Mouse (Mus musculus) heart, adult 10 weeks (tissue): ENCODE results near the gene 4930449I24Rik. TPM values are rescaled to one million over a fixed set of nuclear protein-coding genes. Genes with fewer than 3 reads are reported as not detected.

Source experiments
- polyA plus RNA-seq: library from polyadenylated mRNA; stranded (reverse); fragments of 350-450 nt; fragmentation: Illumina TruSeq; extraction: RNeasy Lipid Tissue Mini Kit (QIAGEN cat#74804); gene quantifications from one replicate; pipeline ENCODE4 v1.2.3, GENCODE M21; 2014; ENCODE audit warnings: low read depth, low replicate concordance

Gene 4930449I24Rik
- not detected for polyA plus RNA-seq

GRCm38 (mm10) chr5:146502099-146502498, at the start of gene 4930449I24Rik:
4930449I24Rik (plus strand) TSS chr5:146502399.

DNA sequence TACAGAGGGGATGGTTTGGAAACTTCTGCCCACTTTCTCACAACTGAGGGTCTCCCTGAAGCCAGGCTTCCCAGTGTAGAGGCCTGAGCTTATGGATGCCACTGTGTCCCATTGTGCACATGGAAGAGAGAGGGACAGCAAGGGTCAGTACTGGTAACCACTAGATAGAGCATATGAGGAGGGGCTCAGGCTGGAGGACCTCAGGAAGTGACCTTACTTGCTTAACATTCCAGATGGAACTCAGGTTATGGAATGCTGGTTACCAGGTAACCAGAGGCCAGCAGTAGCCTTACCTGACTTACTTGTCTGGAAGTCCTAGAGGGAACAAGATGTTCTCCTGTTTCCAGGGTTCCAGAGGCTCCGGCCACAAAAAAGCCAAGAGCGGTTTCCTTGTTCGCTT, 20.5 kb upstream of the 4930449I24Rik start, which contains the start of gene Gm6408:
Gene Gm6408, plus strand, starts transcription at position 301 of the 400 bp plus-strand sequence.

GRCm38 (mm10) chr5:146491063-146491462, 11.1 kb upstream of the 4930449I24Rik start, which contains the start of gene Gm6370:
Gm6370 (plus strand) TSS chr5:146491363.

GRCm38 (mm10) chr5:146513823-146514222, 11.6 kb downstream of the 4930449I24Rik start, which contains the start of gene Gm3402:
Gm3402 (plus strand) TSS chr5:146514123.

DNA sequence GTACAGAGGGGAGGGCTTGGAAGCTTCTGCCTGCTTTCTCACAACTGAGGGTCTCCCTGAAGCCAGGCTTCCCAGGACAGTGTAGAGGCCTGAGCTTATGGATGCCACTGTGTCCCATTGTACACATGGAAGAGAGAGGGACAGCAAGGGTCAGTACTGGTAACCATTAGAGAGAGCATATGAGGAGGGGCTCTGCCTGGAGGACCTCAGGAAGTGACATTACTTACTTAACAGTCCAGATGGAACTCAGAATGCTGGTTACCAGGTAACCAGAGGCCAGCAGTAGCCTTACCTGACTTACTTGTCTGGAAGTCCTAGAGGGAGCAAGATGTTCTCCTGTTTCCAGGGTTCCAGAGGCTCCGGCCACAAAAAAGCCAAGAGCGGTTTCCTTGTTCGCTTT, 23.3 kb downstream of the 4930449I24Rik start, which contains the start of gene Gm3404:
Gene Gm3404, plus strand, starts transcription at position 301 of the 400 bp plus-strand sequence.

DNA sequence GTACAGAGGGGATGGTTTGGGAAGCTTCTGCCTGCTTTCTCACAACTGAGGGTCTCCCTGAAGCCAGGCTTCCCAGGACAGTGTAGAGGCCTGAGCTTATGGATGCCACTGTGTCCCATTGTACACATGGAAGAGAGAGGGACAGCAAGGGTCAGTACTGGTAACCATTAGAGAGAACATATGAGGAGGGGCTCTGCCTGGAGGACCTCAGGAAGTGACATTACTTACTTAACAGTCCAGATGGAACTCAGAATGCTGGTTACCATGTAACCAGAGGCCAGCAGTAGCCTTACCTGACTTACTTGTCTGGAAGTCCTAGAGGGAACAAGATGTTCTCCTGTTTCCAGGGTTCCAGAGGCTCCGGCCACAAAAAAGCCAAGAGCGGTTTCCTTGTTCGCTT, 35.1 kb downstream of the 4930449I24Rik start, which contains the start of gene Gm3409:
Gene Gm3409, plus strand, starts transcription at position 301 of the 400 bp plus-strand sequence.

Other genes with a start within 250 kb of the 4930449I24Rik start
- 0.52 TPM for gene Wasf3, start 117.4 kb upstream of the 4930449I24Rik start, polyA plus RNA-seq
- gene Gm6408, start 20.4 kb upstream of the 4930449I24Rik start, polyA plus RNA-seq, result not detected
- not detected for gene Gm6370, start 11.0 kb upstream of the 4930449I24Rik start, polyA plus RNA-seq
- not detected for gene Gm3402, start 11.7 kb downstream of the 4930449I24Rik start, polyA plus RNA-seq
- not detected for gene Gm3404, start 23.4 kb downstream of the 4930449I24Rik start, polyA plus RNA-seq
- gene Gm3409, start 35.2 kb downstream of the 4930449I24Rik start, polyA plus RNA-seq, result not detected
- gene Gm3415, start 53.7 kb downstream of the 4930449I24Rik start, polyA plus RNA-seq, result not detected
- not detected for gene Gpr12, start 82.8 kb downstream of the 4930449I24Rik start, polyA plus RNA-seq